Mouse (Mus musculus) cerebellum, postnatal 25 days (tissue): ENCODE measurements around the gene Pdxdc1.
A peak's percentile ranks its signal among the peaks of the same experiment; 100 is the strongest.
"Not testable (repeated sequence)": the region's sequence is repeated elsewhere in the genome, so short reads cannot be mapped to it uniquely, and the experiment has no call there.

ENCODE experiments used
- DNase-seq, 2 experiments: peaks; one replicate each; pipeline ENCODE4 v3.0.0; 2021; ENCODE audit warnings: mixed read lengths in 2 of 2

Pdxdc1 gene

DNA sequence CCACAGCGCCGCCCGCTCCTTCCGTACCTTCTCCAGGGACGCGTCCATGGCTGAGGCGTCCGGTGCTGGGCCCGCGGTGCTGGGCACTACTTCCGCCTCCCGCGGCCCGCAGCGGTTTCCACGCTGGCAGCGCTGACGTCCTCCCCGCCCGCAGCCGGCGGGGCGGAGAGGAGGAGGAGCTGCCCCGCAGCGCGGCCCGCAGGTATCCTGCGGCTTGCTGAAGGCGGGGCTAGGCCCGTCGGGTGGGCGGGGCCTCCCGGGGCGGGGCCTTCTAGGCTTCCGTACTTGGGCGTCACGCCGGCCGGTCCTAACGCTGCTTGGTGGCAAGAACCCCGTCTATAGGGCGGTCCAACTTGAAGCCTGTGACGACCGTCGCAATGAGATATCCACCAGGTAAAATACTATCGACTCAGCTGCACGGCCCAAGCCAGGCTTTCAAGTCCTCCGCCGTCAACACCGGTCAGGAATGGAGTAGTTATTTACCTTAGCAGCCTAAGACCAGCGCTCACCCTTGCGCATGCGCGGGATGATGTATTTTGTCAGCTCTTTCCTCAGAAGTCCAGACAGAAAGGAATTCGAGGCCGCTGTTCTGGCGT is at the start of gene Pdxdc1, which contains the start of gene Mpv17l:
Pdxdc1 (minus strand) TSS at position 244 of the 596 bp plus-strand sequence.
Mpv17l (plus strand) TSS at position 274 of the 596 bp plus-strand sequence.
- DNase-seq = peak; percentile 99 to 100

- no peak for DNase-seq
Observed at GRCm38 (mm10) chr16:13951245-13951644, 48.3 kb upstream of the Pdxdc1 start.

- DNase-seq = no peak
Observed at GRCm38 (mm10) chr16:13946306-13946705, 43.4 kb upstream of the Pdxdc1 start.

DNA sequence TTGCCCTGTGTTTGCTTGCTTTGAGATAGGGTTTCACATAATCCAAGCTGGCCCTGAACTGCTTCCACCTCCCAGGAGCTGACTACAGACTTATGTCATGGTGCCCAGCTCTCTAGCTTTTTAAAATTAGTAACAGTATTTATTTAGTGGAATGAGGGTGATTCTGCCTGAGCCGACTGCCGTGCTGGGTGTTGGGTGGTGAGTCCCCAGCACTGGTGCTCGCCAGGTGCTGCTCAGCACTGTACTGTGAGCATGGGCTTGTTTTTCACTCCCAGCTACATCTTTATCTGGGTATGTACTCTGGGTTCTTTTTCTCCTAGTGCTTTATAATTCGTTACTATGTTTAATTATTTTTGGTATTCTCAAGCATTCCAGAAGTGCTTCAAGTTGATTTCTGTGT is 42.2 kb upstream of the Pdxdc1 start:
- DNase-seq = no peak

GRCm38 (mm10) chr16:13944752-13945151 is 41.8 kb upstream of the Pdxdc1 start:
- no peak for DNase-seq

DNA sequence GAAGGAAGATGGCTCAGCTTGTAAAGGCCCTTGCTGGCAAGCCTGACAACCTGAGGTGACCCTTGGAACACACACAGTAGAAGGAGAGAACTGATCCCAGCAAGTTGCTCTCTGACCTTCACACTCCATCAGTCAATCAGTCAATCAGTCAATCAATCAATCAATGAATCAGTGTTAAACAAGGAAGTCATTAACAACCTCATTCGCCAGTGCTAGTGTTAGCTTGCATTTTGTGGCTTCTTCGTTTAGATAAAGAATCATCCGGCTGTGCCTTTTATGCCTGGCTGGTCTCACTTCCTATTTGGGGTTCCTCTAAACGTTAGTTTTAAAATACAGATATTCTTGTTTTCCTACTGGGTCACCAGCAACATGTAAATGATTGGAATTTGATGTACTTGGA is 41.2 kb upstream of the Pdxdc1 start:
- DNase-seq = no peak

- DNase-seq = no peak
Observed at GRCm38 (mm10) chr16:13940847-13941395, 38.0 kb upstream of the Pdxdc1 start.

GRCm38 (mm10) chr16:13940139-13940846 is 37.4 kb upstream of the Pdxdc1 start:
- DNase-seq = peak; percentile 93 to 94

DNA sequence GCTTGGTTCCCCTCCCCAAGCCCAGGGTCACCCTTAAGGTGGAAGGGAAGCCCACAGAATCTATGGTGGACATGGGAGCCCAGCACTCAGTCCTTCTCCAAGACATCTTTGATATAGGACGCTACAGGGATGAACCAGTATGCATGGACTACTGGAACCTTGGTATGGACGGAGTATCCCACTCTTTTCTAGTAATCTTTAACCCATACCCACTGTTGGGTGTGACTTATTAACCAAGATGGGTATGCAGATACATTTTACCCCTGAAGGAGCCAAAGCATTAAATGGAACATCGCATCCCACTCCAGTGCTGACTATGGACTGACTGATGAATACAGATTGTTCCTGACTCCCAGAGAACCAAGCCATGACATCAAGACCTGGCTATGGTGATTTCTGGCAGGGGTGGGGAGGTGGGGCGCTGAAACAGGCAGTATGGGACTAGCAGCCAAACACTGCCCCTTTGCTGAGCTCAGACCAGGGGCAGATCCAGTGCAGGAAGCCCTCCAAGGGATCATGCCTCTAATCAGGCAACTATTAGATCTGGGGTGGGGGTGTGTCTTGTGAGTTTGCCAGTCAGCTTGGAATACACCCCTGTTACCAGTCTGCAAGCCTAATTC is 24.6 kb upstream of the Pdxdc1 start:
- DNase-seq = no peak

DNA sequence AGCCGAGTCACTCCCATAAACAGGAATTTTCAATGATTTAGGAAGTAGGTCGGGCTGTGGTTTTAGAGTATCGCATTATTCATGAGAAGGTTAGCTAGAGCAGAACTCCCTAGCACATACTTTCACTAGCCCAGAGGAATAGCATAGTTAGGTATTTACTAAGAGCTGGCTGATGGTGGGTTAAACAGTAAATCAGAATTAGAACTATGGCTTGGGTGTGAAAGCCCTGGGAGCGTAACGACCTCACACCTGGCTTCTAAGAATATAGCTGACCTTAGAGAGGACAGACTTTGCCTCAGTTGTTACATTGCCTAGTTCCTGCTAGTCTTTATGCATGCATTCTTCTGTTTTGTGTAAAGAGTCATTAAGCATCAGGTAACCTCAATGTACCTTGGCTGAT is 20.0 kb upstream of the Pdxdc1 start:
- DNase-seq = not testable (repeated sequence)

DNA sequence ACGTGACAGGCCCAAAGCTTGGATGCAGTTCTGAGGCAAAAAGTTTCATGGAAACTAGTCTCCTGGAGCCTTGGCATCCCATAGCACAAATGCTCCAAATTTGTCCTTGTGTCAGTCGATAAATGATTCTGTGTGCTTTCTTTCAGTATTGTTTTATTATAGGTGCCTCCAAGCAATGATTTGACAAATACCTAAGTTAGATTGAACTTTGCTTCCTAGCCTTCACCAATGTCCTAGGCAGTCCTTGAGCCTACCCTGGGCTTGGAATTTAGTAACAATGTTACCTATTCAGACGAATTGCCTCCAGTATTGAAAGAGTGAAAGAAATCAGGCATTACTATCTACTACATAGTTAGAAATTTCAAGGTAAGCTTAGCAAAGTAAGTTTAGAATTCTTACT is 19.6 kb upstream of the Pdxdc1 start:
- not testable (repeated sequence) for DNase-seq

DNA sequence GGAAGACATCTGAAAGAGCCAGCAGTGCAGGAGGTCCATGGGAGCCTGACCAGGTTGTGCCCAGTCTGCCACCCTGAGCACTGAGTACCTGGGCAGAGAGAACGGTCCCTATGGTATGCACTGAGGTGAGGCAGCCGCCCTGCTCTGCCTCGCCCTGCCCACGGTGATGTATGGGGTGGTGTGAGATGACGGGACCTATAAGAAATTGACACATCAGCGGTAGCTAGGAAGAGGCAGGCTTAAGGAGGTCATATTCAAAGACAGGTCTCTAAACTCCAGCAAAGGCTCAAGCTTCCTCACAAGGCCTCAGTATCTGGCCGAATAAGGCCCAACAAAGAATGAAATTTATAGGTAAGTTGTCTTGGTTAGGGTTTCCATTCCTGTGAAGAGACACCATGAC is 18.9 kb upstream of the Pdxdc1 start:
- DNase-seq = no peak

DNA sequence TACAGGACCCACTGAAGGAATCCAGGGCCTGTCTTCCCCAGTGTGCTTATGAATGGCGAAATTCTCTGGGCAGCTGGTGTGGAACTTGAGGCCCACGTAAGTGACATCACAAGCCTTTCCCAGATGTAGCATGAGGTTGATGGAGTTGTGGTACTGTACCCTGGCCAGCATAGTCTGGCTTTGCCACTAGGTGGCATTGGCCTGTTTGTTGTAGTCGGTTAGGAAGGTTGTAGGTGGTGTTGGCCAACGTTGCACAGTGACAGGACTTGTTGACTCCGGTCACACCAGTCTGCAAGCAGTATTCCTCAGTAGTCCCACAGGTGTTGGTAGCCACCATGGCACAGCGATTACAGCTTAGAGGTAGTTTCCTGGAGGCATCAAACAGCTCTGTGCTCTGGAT is 18.1 kb upstream of the Pdxdc1 start:
- no peak for DNase-seq

- DNase-seq = no peak
Observed at GRCm38 (mm10) chr16:13920093-13920492, 17.2 kb upstream of the Pdxdc1 start.

DNA sequence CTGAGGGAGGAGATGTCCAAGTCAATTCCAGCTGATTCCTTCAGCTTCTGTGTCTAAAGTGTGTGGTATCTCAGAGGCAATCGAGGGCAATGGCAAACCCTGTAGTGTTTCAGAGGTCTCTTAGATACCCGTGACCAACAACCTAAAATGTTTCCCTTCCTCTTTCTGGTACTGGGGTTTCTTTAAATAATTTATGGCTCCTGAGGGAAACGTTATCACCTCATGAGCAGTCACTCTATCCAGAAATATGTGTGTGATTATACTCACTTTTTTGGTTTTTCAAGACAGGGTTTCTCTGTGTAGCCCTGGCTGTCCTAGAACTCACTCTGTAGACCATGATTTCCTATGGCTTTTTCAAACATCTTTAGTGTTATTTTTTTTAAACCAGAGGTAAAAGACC is 4.4 kb upstream of the Pdxdc1 start:
- DNase-seq = no peak

- peak in 1 of 2 experiments; percentile 84 for DNase-seq
Observed at GRCm38 (mm10) chr16:13903488-13903887, 557 bp upstream of the Pdxdc1 start.

GRCm38 (mm10) chr16:13902397-13902831 is 517 bp downstream of the Pdxdc1 start:
- DNase-seq = no peak

DNA sequence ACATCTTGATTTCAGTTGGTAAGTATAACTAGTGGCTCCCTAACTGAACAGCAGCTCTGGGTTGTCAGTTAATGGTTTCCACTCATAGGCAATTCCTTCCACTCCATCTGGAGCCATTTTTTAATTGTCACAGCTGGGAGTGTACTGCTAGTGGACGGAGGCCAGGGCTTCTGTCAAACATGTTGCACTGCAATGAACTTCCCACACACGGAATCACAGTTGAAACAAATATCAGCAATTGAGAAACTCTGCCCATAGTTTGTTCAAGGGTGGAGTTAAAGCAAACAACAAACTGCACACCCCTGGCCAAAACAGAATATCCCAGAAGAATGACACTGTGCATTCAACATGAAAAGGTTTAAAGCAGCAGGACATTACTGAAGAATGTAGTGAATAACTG is 4.0 kb downstream of the Pdxdc1 start:
- no peak for DNase-seq

DNA sequence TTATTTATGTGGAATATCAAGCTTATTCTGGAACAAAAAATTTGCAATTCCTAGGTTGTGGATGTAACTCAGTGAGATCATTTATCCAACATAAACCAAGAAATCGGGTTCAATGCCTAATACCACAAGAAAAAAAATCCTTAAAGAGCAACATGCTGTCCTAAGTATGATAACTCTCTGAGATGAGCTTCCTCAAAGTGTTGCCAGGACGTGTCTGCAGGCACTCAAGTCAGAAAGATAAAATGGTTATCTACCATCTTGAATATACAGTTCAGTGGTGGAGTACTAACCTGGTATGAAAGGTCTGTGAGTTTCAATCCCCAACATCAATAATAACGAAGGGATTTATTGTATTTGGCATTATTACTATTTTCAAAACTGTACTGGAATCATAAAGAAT is 6.6 kb downstream of the Pdxdc1 start:
- DNase-seq = no peak

GRCm38 (mm10) chr16:13895740-13896139 is 7.2 kb downstream of the Pdxdc1 start:
- no peak for DNase-seq

DNA sequence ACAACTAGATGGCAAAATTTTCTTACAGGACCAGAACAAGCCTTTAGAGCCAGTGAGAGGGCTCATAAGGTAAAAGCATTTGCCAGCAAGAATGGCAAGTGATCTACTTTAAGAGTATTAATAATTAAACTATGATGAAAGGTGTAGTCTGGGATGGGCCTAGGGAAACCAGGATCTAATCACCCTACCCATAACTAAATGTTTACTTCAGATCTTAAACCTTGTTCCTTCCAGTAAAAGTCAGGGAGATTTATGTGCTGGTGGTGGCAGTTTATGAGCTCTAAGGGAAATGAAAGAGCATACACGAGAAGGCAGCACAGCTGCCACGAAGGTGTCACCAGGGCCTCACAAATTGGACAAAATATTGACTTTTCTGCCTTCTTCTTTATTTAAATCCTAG is 8.8 kb downstream of the Pdxdc1 start:
- no peak for DNase-seq

- DNase-seq = no peak
Observed at GRCm38 (mm10) chr16:13892850-13893249, 10.1 kb downstream of the Pdxdc1 start.

GRCm38 (mm10) chr16:13890449-13890848 is 12.5 kb downstream of the Pdxdc1 start:
- no peak for DNase-seq
